Mouse (Mus musculus): ENCODE results near the gene Plppr1.

The Plppr1 gene

DNA sequence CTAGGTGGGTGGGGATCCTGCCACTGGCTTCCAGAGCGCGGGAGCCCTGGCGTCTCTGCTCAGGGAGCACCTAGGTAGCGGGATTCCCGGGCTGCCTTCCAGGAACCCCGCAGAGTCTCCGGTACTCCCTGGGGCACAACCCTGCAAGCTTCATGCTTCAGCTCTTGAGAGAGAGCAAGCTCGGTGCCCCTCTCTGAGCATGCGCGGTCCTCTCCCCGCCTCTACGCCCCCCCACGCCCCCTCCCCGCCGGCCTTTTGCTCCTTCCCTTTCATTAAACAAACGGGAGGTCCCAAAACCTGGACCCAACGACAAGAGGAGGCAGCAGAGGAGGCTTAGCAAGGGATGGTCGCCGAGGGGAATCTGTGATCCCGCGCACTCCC is at the start of gene Plppr1:
Gene Plppr1, plus strand, starts transcription at position 253 of the 381 bp plus-strand sequence.
- DNase-seq (ENCODE audit: low read depth): no peak

DNA sequence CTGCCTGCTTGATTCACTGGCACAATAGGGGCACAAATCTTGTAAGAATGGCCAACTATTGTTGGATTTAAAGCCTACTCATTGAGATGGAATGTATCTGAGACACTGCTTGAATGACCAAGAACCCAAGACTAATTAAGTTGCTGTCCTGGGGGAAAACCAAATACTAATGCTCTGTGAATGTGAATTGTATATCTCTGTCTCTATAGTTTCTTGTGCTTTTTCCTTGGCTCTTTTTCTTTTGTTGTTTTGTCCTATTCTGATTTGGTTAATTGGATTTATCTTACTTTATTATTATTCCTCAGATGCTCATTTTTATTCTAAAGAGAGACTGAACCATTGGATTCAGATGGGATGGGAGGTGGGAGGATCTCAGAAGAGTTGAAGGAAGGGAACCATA is 42.4 kb upstream of the Plppr1 start:
- no peak for DNase-seq (ENCODE audit: low read depth)

GRCm38 (mm10) chr4:49023221-49023620 is 35.9 kb upstream of the Plppr1 start:
- DNase-seq (ENCODE audit: low read depth): no peak

- DNase-seq (ENCODE audit: low read depth): no peak
These were observed 20.8 kb upstream of the Plppr1 start for GRCm38 (mm10) chr4:49038311-49038710.

DNA sequence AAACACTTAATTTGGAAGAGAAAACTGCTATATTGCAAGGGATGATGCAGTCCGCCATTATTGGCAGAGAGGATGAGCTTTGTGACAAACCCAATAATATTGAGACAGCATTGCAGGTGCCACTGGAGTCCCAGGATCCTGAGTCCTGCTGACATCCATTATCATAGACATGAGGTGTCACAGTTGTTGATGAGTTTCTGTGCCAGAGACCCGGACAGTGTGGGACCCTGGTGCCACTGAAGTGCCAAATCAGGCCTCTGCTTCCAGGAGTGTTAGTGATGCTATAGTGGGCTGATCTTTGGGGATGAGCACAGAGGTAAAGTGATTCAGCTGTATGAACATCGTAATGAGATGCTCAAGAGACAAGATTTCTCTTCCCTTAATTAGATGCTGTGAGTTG is 19.2 kb upstream of the Plppr1 start:
- DNase-seq (ENCODE audit: low read depth): no peak

GRCm38 (mm10) chr4:49041655-49042054 is 17.4 kb upstream of the Plppr1 start:
- DNase-seq (ENCODE audit: low read depth): no peak

GRCm38 (mm10) chr4:49050628-49051027 is 8.4 kb upstream of the Plppr1 start:
- DNase-seq (ENCODE audit: low read depth): no peak

DNA sequence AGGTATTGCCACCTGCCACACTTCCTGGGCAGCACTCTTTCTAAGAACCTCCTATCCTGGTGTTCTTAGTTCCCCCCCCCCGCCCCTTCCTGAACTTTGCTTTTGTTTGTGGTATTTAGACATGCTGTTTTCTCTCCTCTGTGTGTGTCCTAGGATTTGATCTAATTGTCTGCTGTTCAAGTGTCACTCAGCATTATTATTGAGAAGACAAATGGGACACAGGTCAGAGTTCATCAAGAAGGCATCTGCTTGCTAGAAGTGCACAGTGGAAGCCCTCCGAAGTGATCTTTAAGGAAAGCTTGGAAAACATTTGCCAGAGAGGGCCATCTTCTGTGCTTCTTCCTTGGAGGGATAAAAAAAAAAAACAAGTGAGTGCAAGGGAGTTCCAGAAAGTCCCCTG is 1.2 kb upstream of the Plppr1 start:
- DNase-seq (ENCODE audit: low read depth): no peak

DNA sequence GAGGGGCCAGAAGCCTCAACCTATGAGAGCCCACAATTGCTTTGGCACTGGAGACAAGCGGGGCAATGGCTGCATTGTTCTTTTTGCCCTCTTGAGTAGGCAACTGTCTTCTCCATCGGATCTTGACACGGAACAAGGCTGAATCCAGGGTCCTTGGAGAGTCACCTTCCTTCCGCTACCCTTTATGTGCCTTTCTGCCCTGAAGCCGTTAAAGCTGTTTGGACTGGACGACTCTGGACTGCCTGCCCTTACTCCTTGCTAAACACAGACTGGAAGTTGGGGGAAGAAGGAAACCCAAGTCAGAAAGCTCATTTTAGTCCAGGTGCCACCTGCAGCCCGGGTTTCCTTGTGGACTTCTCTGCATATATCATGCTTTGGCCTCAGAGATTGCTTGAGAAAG is 516 bp upstream of the Plppr1 start:
- DNase-seq (ENCODE audit: low read depth): no peak

DNA sequence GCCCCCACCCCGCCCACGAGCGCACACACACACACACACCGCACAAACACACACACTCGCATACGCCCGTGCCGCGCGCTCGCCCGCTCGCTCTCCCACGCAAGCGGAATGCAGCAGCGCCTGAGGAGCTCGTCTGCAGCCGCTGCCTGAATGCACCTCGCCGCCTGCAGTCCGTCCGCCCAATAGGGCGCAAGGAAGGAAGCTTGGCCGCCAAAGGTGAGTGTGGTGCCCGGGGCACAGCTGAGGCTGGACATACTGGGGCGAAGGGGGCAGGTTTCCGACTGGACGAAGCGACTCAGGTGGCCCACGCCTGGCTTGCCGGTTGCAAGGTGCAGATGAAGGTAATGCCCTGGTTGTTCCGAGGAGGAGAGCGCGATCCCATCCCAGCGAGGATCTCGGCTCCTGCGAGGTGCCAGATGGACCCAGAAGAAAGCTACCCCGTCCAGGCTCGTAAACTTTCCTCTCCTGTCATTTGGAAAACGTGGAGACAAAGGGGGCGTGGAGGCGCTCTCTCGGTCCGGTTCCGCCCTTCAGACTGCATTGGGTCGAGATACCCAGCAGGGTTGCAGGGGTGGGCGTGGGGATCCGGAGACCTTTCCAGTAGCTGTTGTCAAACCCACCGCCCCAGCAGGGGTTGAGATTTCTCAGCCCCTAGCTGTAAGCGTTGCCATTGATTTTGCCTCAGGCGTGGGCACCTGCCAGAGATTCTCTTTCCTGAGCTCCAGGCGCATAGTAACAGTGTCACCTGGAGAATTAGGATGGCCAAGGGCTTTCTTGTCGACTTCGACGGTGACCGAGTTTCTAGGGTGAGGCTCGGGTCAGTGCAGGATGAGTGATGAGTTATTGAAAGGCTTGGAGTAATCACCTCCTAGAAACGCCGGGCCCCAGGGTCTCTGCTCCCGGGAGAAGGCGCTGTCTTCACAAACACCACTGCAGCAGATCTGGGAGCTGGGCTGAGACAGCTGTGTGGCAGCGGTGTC is 619 bp downstream of the Plppr1 start:
- no peak for DNase-seq (ENCODE audit: low read depth)

- no peak for DNase-seq (ENCODE audit: low read depth)
These were observed 10.4 kb downstream of the Plppr1 start for GRCm38 (mm10) chr4:49069471-49069870.

- DNase-seq (ENCODE audit: low read depth): no peak
These were observed 13.8 kb downstream of the Plppr1 start for GRCm38 (mm10) chr4:49072886-49073285.

GRCm38 (mm10) chr4:49075881-49076280 is 16.8 kb downstream of the Plppr1 start:
- no peak for DNase-seq (ENCODE audit: low read depth)

DNA sequence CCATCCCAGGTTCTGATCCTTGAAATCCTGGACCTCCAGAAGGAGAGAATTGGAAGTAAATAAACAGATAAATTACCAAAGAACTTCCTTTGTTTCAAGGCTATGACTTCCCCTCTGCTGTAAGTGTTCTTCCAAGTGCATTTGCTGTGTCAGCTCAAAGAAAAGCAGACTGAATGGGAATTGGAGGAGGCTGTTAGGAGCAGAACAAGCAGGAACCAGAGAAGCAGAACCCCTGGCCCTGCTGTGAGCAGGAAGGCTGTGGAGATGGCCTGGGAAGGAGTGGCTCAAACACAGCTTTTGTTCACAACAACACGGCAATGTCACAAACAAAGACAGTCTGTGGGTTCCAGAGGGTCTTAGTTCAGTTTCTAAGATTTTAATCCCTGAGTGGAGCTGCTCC is 20.3 kb downstream of the Plppr1 start:
- no peak for DNase-seq (ENCODE audit: low read depth)

DNA sequence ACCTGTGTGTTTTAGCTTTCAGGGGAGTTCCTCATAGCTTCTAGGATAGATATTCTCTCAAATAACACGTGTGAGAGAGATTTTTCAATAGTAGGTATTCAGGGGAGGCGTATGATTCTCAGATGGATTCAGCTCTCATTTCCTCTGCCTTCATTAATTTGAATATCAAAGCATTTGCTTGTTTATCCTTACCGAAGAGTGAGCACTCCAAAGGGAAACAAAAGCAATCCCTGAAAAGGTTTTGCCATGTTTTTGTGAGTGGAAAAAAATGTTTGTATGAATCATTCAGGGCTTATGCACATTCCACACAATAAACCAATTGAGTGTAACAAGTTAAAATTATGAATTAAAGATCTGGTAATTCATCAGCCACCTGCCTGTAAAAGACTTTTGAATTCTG is 29.1 kb downstream of the Plppr1 start:
- no peak for DNase-seq (ENCODE audit: low read depth)

DNA sequence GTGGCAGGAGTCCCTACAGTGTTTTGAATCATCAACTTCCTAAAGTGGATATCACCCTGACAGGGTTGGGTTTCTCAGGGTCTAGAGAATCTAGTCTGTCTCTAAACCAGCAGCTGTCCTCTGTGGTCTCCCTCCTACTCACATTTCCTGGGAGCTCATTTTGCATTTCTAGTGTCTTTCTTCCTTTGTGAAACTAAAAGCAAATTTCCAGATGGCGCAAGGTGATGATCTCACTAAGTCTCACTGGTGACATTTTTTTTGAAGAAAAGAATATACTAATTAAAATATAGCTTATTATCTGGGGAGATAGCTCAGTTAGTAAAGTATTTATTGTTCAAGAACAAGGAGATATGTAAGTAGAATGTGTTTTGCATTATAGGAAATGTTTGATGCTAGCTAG is 31.4 kb downstream of the Plppr1 start:
- no peak for DNase-seq (ENCODE audit: low read depth)

- DNase-seq (ENCODE audit: low read depth): no peak
These were observed 40.4 kb downstream of the Plppr1 start for GRCm38 (mm10) chr4:49099448-49099847.

DNA sequence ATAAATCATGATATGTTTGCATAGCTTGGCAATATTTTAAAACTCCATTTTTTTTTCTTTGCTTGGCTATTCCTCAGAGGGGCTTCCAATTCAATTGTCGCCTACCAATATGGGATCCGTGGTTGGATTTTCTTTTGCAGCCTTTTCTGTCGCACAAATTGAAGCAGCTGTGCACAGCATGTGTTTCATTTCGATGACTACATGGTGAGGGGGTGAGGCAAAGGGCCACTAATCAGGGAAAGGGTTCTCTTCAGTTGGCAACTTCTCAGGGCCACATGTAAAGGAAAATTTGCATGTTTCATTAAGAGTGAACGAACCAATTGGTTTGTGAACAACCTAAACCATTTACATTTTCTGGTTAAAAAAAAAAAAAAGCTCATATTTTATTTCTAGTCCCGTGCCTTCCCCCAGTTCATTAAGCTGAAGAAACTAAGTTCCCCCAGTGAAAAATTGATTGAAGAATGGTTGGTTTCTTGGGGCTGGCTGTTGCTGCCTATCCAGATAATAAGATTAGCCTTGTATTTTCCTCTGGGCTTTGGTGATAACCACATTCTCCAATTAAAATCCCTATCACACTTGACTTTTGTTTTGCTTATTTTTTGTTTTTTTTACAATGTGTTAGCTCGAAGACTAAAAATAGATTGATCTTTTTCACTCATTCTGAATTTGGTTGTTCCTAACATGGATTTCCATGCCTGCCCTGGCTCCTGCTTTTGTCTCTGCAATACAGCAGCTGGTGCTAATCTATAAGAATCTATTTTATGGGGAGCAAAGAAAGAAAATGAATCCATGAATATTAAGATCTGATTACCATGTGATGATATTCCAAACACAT is 43.1 kb downstream of the Plppr1 start:
- DNase-seq (ENCODE audit: low read depth): no peak

DNA sequence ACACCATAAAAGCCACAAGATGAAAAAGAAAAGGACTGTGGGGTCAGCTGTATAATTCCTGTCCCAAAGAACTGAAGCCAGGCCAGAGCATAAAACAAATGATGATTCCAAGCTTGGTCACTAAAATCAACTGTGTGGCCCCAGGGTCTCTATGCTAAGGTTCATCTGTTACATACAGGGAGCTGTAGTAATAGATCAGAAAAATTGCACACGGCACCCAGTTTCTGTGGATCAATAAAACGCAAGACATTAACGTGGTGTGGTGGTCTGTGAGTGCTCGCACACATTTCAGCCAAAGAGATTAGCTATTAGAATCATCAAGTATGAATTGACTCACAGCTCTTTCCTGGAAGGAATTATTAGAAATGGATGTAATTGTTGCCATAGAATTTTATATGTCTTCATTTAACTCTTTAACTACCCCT is 43.7 kb downstream of the Plppr1 start:
- DNase-seq (ENCODE audit: low read depth): no peak

DNA sequence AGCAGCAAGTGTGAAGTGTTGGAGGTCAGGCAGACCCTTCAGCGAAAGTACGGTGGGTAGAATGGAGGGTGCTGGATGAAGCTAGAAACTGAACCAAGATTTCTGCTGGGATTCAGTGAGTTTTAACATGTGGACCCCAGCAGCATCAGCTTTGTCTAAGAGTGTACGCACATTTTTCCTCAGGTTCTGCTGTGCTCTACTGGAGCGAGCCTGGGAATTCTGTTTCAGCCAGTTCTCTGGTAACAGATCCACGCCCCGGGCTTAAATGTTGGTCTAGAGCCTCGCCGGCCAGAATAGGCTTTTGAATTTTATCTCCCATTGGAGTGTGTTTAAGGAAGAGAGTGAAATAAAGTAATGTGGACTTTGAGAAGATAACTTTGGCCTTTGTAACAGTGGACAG is 45.8 kb downstream of the Plppr1 start:
- no peak for DNase-seq (ENCODE audit: low read depth)

DNA sequence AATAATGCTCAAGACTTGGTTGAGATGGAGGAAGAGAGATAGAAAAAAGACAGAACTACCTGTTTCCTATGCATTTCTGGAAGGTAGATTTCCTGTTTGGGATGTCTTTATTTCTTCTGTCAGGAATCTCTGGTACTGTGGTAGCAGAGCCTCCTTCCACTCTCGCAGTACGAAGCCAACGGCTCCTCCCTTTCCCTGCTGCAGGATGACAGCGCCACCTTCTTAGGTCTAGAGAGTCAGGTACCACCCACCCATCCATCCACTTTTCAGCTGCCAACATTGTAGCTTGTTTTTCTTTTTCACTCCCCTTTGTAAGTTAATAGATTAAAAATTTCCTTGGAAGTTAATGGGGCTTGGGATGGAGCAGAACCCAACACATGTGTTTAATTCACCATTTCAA is 48.8 kb downstream of the Plppr1 start:
- DNase-seq (ENCODE audit: low read depth): no peak

DNA sequence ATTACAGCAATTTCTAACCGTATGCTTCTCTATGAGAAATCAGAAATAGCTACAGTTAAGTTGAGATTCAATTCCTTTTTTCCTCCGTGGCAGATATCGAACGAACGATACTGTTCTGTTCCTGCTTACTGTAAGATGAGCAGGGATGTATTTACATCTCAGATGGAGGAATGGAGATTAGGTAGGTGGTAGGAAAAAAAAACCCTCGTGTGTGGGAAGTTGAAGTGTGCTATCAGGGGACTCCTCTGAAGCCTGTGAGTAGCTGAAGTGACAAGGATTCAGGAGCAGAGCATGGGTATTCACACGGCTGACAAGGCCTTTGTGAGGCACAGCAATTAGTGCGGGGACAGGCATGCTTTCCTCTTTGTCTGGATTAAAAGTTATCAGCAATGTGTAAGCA is 49.3 kb downstream of the Plppr1 start:
- no peak for DNase-seq (ENCODE audit: low read depth)

- DNase-seq (ENCODE audit: low read depth): no peak
These were observed 50.9 kb downstream of the Plppr1 start for GRCm38 (mm10) chr4:49109989-49110388.
